Mouse (Mus musculus) gonadal fat pad, adult 2 months (tissue): ENCODE results near the gene Cela3a. TPM values are rescaled to one million over a fixed set of nuclear protein-coding genes. Genes with fewer than 3 reads are reported as not detected.
"Not testable (repeated sequence)": the region's sequence is repeated elsewhere in the genome, so short reads cannot be mapped to it uniquely, and the experiment has no call there.

Experiments used
- DNase-seq: peaks from one replicate; pipeline ENCODE4 v3.0.0-alpha.2; 2012; ENCODE audit warnings: low read depth
- polyA plus RNA-seq: library from polyadenylated mRNA; depleted of rRNA; stranded (reverse); fragments of >200 nt; gene quantifications from 2 replicates; pipeline ENCODE4 v1.2.3, GENCODE M21; 2012; rRNA removed

Gene Cela3a
- polyA plus RNA-seq: not detected in 2 replicates

DNA sequence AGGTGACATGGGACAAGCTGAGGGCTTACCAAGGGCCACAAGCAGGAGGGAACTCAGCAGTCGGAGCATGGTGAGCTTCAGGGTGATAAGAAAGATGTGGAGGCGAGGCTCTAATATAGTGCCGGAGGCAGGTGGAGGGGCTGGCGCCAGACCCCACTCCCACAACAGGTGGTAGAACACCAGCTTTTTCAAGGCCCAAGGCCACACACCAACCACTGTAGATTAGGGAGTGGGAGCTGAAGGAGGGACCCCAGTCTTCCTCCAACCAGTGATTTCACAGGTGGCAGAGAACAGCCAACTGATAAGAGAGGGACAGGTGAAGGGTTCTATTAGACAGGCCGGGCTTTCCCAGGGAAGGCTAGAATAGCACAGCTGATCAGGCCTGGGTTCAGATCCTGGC is at the start of gene Cela3a:
Cela3a (minus strand) TSS at position 101 of the 400 bp plus-strand sequence.
- DNase-seq: no peak

DNA sequence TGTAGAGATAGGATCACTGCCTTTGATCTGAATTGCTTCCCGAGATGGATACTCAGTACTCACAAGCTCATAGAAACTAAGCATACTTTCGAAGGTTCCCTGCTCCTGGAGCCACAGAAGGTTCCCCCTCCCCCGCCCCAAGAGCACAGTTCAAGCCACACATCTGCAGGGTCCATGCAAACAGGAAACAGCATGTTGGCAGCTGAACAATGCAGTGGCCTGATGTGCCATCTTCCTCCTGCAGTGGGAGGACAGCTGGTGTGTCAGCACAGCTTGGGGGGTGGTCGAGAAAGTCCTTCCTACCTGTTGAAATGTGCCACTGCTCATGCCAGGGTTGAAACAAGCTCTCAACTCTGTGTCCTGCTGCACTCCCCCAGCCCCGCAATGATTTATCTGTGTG is 49.3 kb upstream of the Cela3a start:
- DNase-seq: no peak

DNA sequence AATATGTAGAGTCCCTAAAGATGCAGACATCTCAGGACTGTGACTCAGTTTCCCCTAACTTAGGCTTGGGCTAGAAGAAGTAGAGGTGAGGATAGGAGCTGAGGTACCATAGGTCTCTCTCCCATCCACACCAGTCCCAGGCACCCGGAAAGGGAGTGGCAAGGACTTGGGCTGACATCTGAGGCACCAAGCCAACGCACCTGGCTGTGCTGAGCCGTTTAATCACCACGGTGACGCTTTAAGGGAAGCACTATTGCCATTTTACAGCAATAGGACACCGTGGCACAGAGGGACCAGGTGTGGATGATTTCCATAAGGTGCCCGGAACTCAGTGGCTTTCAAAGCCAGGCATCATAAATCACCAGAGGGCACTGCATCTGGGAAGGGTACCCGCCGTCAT is 48.7 kb upstream of the Cela3a start:
- DNase-seq: no peak

DNA sequence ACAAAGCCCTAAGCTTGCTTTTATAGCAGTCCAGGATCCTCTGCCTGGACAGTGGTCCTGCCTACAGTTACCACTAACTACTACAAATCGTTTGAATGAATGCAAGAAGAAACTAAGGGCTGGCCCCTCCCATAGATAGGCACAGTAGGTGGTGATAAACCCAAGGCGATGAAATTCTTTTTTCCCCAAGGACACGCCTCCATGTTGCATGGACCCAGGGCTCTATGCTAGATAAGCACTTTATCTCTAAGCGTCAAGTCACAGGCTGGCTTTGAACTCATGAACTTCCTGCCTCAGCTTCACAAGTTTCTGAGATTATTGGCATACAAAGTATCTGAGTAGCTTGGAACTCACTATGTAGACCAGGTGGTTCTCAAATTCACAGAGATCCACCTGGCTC is 47.7 kb upstream of the Cela3a start:
- DNase-seq: no peak

DNA sequence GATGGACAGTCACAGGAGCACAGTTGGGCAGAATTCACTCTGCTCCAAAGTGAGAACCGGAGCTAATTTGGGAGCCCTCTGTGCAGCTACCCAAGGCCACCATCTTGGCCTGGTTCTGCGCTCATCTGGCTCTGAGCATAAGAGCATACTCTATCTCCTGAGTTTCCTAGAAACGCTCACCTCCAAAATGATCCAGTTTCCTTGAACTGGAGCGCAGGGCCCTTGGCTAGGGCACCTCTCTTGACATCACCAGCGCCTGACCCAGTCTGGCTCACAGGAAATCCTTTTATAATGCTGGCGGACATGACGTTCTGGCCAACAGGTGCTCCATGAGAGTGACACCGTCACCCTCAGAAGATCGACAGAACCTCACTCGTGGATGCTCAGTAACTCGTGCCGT is 47.0 kb upstream of the Cela3a start:
- DNase-seq: no peak

DNA sequence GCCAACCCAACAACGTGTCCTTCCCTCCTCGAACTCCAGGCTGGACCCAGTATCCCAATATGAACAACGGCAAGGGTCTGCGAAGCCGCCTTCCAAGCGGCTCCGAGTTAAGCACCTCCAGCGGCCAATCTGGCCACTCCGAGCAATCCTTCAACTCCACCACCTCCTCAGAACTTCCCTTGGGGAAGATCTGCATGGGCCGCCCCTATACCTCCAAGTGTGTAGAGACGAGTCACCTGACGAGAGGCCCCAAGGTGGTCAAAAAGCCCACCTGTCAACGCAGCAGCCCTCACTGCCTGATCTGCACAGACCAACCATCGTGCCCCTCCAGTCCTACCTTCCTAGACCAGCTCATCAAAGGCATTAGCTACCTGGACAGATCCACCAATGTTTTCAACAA is 45.0 kb upstream of the Cela3a start:
- DNase-seq: no peak

DNA sequence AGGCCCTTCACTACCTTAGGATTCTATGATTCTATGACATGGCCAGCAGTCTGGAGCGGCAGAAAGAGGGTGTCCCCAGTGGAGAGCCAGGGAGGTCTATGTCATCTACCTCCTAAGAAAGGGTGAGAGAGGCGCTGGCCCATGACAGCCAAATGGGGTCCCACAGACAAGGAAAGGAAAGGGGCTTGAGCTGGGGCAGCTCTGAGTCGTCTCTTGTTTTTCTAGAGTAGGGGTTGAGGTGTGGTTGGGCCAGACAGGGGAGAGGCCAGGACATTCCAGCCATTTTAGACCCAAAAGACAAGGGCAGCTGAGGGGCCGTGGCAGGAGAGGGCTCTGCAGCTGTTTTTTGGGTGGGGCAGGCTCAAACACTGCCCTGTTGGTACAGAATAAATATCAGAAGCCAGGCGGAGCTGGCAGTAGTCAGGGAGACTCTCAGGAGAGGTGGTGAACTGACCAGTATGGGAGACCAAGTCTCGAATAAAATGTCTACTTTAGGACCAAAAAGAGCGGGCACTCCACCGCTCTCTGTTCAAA is 43.7 kb upstream of the Cela3a start, which contains the start of gene 1700013G24Rik:
1700013G24Rik (plus strand) TSS at position 51 of the 534 bp plus-strand sequence.
- no peak for DNase-seq

DNA sequence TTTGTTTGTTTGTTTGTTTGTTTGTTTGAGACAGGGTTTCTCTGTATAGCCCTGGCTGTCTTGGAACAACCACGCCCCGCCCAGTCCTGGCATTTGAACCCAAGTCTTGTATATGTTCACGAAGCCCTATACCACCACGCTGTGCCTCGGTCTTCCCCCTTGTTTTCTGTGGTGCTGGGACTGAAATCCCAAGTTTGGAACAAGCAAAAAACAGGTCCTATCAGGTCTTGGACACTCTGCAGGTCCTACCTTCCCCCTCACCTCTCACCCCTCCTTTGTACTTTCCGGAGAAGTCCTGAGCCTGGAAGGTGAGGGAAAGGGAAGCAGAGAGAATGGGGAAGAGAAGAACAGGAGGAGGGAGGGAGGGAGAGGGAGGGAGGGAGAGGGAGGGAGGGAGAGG is 42.6 kb upstream of the Cela3a start:
- DNase-seq: no peak

DNA sequence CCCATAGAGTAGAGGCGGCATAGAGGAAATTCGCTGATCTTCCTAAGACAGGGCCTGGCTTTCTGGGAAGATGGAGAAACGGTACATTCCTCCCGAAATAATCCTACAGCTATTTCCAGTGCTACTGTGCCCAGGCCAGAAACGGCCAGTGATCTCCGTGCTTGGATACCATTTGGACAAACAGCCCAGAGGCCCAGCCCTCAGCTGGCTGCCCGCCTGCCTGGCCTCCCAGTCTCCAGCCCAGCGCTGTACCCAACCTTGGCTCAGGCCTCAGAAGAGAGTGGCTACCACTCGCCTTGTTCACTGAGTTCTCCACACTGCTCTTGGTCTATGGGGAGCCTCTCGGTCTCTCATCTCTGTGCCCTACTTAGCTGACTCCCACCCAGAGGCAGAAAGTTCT is 40.1 kb upstream of the Cela3a start:
- no peak for DNase-seq

DNA sequence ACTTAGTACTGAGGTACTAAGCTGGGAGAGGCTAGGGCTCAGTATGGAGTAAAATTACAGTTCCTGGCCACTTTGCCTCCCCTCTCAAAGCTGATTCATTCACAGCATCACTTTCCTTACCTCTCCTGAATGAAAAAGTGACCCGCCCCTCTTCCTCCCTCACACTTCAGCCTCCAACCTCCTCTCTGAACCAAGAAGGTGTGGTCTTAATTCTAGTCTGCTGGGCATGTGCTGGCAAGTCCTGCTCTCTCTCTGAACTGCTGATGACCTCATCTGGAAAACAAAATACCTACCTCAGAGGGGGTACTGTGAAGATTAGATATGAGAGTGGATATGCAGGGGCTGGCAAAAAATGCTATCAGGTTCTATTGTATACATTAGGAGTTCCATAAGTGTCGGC is 39.5 kb upstream of the Cela3a start:
- DNase-seq: no peak

DNA sequence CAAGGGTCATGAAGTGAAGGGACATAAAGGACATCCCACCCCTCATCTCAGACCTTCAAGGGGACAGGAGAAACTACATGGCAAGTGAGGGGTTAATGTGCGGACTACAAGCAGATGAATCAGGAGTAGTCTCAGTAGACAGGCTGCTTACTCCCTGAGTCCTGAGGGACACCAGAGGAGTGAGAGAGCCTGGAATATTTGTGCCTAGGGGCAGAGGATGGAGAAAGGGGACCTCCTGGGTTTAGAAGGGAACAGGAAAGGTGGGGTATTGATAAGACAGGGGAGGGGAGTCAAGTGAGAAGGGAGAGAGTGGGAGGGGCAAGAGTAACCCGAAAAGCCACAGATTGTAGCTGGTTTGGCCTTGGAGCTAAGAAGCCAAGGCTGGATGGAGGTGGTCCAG is 39.0 kb upstream of the Cela3a start:
- no peak for DNase-seq

DNA sequence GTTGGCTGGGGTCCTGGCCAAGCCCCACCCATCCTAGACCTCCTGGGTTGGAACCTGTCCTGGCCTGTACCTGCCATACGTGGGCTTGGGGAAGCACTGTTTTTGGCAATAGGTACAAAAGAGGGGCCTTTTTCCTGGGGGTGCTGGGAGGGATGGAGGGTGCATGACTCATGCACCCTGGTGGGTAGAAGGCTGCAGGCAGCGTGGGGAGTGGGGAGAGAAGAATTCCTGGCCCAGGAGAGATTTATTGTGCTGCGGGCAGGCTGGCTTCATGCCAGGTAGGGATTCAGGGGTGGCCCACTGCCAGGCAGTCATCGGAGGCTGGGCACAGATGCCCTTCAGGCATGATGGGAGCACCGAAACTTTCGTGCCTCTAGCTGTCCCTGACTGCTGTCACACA is 38.6 kb upstream of the Cela3a start:
- DNase-seq: no peak

DNA sequence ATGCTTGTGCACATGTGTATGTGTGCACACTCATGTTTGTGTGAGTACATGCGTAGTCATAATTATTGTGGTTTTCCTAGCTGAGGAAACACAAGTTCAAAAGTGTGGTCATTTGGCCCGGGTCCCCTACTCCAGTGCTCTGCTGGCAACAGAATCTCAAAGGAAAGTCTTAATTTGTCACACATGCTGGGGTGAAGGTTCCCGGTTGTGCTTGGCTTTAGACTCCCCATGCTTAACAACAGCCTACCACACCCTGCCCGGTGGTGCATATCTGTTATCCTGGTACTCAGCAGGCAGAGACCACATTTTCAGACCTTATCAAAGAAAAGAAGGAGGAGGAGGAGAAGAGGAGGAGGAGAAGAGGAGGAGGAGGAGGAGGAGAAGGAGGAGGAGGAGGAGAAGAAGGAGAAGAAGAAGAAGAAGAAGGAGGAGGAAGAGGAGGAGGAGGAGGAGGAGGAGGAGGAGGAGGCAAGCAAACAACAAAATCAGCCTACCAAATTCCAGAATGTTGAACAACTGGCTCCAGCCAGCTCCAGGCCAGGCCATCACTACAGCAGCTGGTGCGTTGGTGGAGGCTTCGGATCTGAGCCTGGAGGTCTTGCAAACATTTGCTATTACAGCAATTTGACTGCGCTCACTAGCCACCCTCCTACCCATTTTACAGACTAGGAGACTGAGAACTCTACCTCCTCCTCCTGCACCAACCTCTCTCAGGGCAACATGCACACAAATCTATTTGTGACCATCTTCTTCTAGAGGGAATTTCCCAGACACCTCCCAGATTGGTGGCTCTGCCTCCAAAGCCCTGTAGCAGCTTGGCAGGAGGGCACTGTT is 38.0 kb upstream of the Cela3a start:
- no peak for DNase-seq

DNA sequence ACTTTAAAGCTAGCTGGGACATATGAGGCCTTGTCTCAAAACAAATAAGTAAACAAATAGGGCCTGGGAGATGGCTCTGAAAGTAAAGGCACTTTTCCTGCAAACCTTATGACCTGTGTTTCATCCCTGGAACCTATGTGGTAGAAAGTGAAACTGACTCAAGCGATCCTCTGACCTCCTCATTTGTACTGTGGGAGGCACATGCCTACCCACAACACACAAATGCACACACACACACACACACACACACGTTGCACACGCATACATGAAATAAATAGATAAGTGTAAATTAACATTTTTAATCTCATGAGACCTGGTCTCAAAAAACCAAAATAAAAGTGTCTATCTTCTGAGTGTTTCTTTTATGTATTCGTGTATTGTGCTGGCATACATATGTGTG is 36.3 kb upstream of the Cela3a start:
- no peak for DNase-seq

DNA sequence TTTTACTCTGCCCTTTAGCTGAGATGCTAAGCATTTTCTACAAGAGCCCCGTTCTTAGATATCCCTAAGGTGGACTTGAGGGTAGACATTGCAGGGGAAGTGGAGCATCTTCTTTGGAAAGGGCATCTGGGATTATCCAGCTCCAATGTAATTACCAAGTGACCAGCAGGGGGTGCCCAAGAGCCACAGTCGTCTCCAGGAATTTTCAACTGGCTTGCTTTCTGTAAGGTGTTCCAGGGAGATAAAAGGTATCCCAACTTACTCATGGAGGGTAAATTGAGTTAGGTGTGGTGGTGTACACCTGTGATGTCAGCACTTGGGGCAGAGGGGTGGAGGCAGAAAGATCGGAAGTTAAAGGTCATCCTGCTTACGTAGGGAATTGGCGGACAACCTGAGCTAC is 34.0 kb upstream of the Cela3a start:
- DNase-seq: no peak

DNA sequence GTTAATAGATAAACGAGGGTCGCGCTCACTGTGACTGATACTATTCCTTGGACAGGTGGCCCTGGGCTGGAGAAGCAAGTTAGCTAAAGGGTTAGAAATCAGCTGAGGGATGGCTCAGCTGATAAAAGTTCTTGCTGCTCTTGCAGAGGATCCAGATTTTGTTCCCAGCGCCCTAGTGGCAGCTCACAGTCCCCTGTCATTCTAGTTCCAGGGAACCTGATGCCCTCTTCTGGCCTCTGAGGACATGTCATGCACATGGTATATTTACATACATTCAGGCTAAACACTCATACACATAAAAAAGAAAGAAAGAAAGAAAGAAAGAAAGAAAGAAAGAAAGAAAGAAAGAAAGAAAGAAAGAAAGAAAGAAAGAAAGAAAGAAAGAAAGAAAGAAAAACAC is 31.7 kb upstream of the Cela3a start:
- no peak for DNase-seq

DNA sequence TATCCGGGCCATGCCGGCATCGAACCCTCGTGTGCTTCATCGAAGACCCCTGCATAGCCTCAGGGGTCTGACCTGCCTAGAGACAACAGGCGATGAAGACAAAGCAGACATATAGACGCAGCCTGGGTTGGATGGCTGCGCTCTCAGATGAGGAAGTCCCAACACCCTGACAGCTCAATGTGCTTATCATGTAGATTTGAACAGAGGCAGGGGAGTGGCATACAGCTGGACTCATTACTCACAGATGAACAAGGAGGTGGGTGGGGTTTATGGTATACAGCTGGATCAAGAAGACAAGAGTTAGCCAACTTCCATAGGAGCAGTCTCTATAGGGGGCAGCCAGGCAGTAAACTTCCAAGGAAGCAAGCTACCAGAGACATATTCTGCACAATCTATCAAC is 29.3 kb upstream of the Cela3a start:
- no peak for DNase-seq

DNA sequence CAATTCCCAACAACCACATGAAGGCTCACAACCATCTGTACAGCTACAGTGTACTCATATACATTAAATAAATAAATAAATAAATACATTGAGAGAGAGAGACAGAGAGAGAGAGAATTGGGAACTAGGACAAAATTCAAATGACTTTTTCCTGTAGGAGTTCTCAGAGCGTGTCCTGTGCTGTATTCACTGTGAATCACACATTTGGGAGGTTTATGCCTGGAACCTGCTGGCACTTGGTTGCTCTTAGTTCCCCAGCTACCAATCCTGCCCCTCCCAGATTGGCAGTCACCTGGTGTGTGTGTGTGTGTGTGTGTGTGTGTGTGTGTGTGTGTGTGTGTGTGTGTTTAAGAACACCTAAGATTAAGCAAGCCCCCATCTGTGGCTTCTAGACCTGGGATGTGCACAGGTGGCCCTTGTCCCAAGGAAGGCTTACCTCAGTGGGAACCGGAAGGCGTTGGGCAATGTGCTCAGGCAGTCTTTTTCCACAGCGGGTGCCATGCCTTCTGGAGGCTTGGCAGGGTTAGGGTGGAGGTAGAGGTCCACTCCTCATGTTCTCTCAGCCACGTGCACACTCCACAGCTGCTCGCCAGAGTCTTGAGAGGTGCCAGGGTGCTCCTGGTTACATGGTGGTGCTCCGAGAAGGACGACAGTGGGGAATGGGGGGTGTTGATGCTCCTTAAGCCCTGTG is 27.5 kb upstream of the Cela3a start:
- DNase-seq: no peak

DNA sequence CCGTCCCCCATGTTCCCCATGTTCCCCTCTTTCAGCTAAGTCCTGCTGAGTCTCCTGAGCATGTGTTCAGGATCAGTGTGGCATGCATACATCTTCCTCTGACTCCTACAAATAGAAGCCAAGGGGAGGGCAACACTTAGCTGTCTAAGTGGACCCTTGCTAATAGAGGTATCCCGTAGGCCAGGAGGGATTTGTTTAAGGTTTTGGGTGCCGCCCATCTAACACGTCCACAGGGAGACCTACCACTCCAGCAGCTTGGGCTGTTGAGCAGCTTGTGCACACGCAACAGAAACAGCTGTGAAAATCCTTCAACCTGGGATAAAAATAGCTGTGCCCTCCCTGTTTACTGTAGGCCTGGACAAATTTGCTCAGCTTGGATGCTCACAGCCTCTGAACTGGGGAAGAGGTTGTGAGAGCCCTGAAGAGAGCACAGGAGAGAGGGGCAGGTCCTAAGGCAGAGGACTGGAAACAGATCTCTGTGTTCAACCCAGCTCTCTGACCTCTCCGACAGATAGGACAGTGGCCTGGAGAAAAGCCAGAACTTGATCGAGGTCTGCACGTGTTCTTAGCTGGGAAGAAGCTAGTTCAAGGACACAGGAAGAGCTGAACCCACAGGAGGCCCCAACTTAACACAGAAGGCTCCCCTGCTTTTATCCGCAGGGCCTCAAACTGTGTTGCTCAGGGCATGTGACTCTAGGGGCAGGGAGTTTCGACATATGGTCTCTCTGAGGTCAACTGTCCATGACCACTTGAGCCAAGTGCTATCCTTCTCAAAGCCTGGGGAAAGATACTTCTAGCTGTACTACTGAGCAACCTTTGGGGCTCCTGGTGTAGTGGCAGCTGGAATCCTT is 23.3 kb upstream of the Cela3a start:
- DNase-seq: not testable (repeated sequence)

DNA sequence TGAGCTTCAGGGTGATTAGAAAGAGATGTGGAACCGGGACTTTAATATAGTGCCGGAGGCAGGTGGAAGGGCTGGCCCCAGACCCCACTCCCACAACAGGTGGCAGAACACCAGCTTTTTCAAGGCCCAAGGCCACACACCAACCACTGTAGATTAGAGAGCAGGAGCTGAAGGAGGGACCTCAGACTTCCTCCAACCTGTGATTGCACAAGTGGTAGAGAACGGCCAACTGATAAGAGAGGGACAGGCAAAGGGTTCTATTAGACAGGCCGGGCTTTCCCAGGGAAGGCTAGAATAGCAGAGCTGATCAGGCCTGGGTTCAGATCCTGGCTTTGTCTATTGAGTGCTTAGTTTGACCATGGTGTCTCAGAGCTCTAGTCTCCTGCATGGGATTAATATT is 20.9 kb upstream of the Cela3a start, which contains the start of gene Cela3b:
Cela3b (minus strand) TSS at position 39 of the 400 bp plus-strand sequence.
- DNase-seq: no peak

DNA sequence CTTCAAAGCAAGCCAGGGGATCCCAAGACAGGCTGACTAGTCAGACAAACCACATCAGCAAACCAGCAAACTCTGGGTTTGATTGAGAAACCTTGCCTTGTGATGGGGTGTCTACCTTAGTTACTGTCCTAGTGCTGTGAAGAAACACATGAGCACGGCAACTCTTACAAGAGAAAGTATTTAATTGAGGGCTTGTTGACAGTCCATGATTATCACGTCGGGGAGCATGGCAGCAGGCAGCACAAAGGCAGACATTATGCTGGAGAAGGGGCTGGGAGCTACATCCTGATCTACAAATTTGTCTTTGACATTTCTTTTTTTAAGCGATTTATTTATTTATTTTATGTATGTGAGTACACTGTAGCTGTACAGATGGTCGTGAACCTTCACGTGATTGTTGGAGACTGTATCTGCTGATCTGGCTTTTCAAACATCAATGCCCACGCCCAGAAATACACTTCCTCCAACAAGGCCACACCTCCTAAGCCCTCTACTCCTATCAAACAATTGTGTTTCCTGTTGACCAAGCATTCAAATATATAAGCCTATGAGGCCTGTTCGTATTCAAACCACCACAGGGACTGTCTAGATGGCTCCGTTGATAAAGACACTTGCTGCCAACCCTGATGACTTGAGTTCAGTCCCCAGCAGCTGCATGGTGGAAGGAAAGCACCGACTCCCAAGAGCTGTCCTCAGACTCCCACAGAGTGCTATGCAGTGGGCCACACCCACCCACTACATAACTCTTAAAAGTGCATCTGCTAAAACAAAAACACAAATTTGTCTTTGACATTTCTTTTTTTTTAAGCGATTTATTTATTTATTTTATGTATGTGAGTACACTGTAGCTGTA is 8.3 kb upstream of the Cela3a start:
- no peak for DNase-seq
